Mouse (Mus musculus) embryonic facial prominence, embryonic 12.5 days (tissue): Measurements from ENCODE around the gene Cyp2d26. TPM values are rescaled to one million over a fixed set of nuclear protein-coding genes. Genes with fewer than 3 reads are reported as not detected.

Experiments
- ATAC-seq: fragments of 200-750 bp; cut with Nextera tagmentation; 2 replicates; pipeline ENCODE4 v1.8.0; 2017; ENCODE audit not compliant: insufficient number of reproducible peaks, insufficient read depth, low FRiP score, low TSS enrichment
- H3K27ac ChIP-seq: fragments of 300-500 bp; sonication (generic); 2 replicates; pipeline ENCODE4 v1.5.1; 2016; ENCODE audit warnings: mild to moderate bottlenecking
- H3K27me3 ChIP-seq: fragments of 300-500 bp; sonication (generic); 2 replicates; pipeline ENCODE4 v1.6.1; 2016; ENCODE audit warnings: mild to moderate bottlenecking, moderate library complexity
- H3K36me3 ChIP-seq: fragments of 300-500 bp; sonication (generic); 2 replicates; pipeline ENCODE4 v1.6.1; 2016; ENCODE audit warnings: mild to moderate bottlenecking
- H3K4me1 ChIP-seq: fragments of 300-500 bp; sonication (generic); 2 replicates; pipeline ENCODE4 v1.6.1; 2016
- H3K4me2 ChIP-seq: fragments of 300-500 bp; sonication (generic); replicated peaks from 2 replicates; pipeline ENCODE4 v1.6.1; 2016; ENCODE audit warnings: mild to moderate bottlenecking, moderate library complexity
- H3K4me3 ChIP-seq: fragments of 300-500 bp; sonication (generic); 2 replicates; pipeline ENCODE4 v1.5.1; 2016; ENCODE audit warnings: mild to moderate bottlenecking
- H3K9ac ChIP-seq: fragments of 300-500 bp; sonication (generic); 2 replicates; pipeline ENCODE4 v1.6.1; 2016; ENCODE audit warnings: mild to moderate bottlenecking, moderate library complexity
- H3K9me3 ChIP-seq: fragments of 300-500 bp; sonication (generic); 2 replicates; pipeline ENCODE4 v1.6.1; 2016; ENCODE audit warnings: mild to moderate bottlenecking, moderate library complexity
- WGBS: fragments of 180-500 bp; shearing (Covaris S2); methylation state at CpG from one replicate; pipeline ENCODE4 v1.1.7; 2016; 5-methylcytosine and 5-hydroxymethylcytosine counted together
- microRNA-seq: library from miRNA; unstranded; fragments of <30 nt; microRNA quantifications from one replicate; pipeline ENCODE4, GENCODE M21; 2017
- polyA plus RNA-seq: library from polyadenylated mRNA; unstranded; fragments of >200 nt; fragmentation: Nextera tagmentation; extraction: Ambion mirVana; gene quantifications from 2 replicates; pipeline ENCODE4 v1.2.1, GENCODE M21; 2016

Cyp2d26 gene
- polyA plus RNA-seq, 1 experiment from 2014 or later: not detected

- Histone ChIP-seq H3K27me3 (no peaks in the 10 kb centered on the region), H3K4me3 (no peak overlapping the region), H3K9ac (no peak overlapping the region), H3K4me1 (no peaks in the 10 kb centered on the region), H3K9me3 (no peaks in the 10 kb centered on the region), H3K4me2 (no peak overlapping the region), H3K27ac (no peak overlapping the region), H3K36me3 (no peaks in the 10 kb centered on the region)
- WGBS: 43% methylated on average over 1 of the region's 1 CpGs
- no peak for ATAC-seq
These were observed 46.0 kb downstream of the Cyp2d26 start for GRCm38 (mm10) chr15:82748141-82748540.

- WGBS: 53% methylated on average over 1 of the region's 1 CpGs
- Histone ChIP-seq H3K4me3 (no peak overlapping the region), H3K27ac (no peak overlapping the region), H3K4me1 (no peaks in the 10 kb centered on the region), H3K9ac (no peak overlapping the region), H3K9me3 (no peaks in the 10 kb centered on the region), H3K27me3 (no peaks in the 10 kb centered on the region), H3K36me3 (no peaks in the 10 kb centered on the region), H3K4me2 (no peak overlapping the region)
- ATAC-seq: no peak
These were observed 46.6 kb downstream of the Cyp2d26 start for GRCm38 (mm10) chr15:82747516-82747915.

Small RNAs within 50 kb of the gene (microRNA-seq; reads per million reads assigned to microRNA genes)
- not detected for gene Gm27618

Other genes starting within 250 kb of the Cyp2d26 start
- gene Cyp2d12, start 239.2 kb downstream of the Cyp2d26 start, polyA plus RNA-seq: not detected in 2 replicates
- not detected in 2 replicates for gene Cyp2d34, start 173.3 kb downstream of the Cyp2d26 start, polyA plus RNA-seq
- not detected in 2 replicates for gene Cyp2d40, start 30.1 kb downstream of the Cyp2d26 start, polyA plus RNA-seq
- gene Tcf20, start 193.6 kb upstream of the Cyp2d26 start, polyA plus RNA-seq: 13.9 and 15.1 TPM in 2 replicates
- 2.3 and 3.0 TPM in 2 replicates for gene Nfam1, start 239.0 kb upstream of the Cyp2d26 start, polyA plus RNA-seq